Mouse (Mus musculus) neural tube, embryonic 12.5 days (tissue): ENCODE measurements around the gene Cbr2. TPM values are rescaled to one million over a fixed set of nuclear protein-coding genes. Genes with fewer than 3 reads are reported as not detected.
"Not testable (repeated sequence)": the region's sequence is repeated elsewhere in the genome, so short reads cannot be mapped to it uniquely, and the experiment has no call there.

Source experiments
- ATAC-seq: fragments of 200-750 bp; cut with Nextera tagmentation; 2 replicates; pipeline ENCODE4 v1.8.0; 2017; ENCODE audit warnings: low read depth, mild to moderate bottlenecking, moderate TSS enrichment, moderate library complexity; ENCODE audit not compliant: low FRiP score
- H3K27ac ChIP-seq: fragments of 300-500 bp; sonication (generic); 2 replicates; pipeline ENCODE4 v1.5.1; 2016
- H3K27me3 ChIP-seq: fragments of 300-500 bp; sonication (generic); replicated peaks from 2 replicates; pipeline ENCODE4 v1.6.1; 2016; ENCODE audit warnings: mild to moderate bottlenecking
- H3K36me3 ChIP-seq: fragments of 300-500 bp; sonication (generic); 2 replicates; pipeline ENCODE4 v1.6.1; 2016; ENCODE audit warnings: mild to moderate bottlenecking
- H3K4me1 ChIP-seq: fragments of 300-500 bp; sonication (generic); 2 replicates; pipeline ENCODE4 v1.6.1; 2016
- H3K4me2 ChIP-seq: fragments of 300-500 bp; sonication (generic); replicated peaks from 2 replicates; pipeline ENCODE4 v1.6.1; 2016; ENCODE audit warnings: mild to moderate bottlenecking
- H3K4me3 ChIP-seq: fragments of 300-500 bp; sonication (generic); 2 replicates; pipeline ENCODE4 v1.5.1; 2016
- H3K9ac ChIP-seq: fragments of 300-500 bp; sonication (generic); 2 replicates; pipeline ENCODE4 v1.6.1; 2016; ENCODE audit warnings: mild to moderate bottlenecking
- H3K9me3 ChIP-seq: fragments of 300-500 bp; sonication (generic); 2 replicates; pipeline ENCODE4 v1.6.1; 2016; ENCODE audit warnings: mild to moderate bottlenecking
- WGBS: fragments of 180-500 bp; shearing (Covaris S2); methylation state at CpG from one replicate; pipeline ENCODE4 v1.1.7; 2016; 5-methylcytosine and 5-hydroxymethylcytosine counted together
- polyA plus RNA-seq: library from polyadenylated mRNA; unstranded; fragments of >200 nt; fragmentation: Nextera tagmentation; extraction: Ambion mirVana; gene quantifications from 2 replicates; pipeline ENCODE4 v1.2.1, GENCODE M21; 2016

Gene Cbr2
- 0.95 and 1.6 TPM in 2 replicates for polyA plus RNA-seq

DNA sequence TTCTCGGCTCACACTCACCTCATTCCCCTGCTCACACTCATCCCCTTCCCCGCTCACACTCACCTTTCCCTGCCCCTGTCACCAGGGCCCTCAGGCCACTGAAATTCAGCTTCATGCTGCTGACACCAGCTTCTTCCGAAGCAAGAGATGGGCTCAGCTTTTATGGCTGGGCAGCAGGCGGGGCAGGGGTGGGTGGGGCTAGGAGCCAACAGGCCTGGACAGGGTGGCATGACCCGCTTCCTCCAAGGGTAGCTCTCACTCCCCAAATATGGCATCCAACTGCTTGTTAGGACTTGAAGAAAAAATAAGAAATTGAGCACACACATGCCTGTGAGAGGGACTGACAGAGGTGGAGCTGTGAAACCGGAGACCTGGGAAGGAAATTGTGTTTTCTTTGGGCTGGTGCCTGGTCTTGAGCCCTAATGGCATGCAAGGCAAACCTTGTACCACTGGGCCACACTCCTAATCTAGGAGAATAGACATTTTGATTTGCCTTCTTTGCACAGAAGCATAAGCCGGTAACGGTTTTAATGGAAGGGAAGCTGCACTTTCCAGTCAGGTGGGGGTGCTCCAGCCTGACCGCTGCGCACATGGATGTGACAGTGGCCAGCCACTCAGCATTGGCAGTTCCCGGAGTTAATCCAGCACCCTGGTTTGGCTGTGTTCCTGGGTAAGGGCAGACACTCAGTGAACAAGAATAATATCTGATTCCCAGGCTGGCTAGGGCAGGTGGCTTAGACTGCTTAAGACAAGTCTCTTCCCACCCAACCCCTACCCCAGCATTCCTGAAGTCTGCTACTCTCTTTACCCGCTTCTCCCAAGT lies at the start of gene Cbr2:
Gene Cbr2, minus strand, starts transcription at position 257 of the 823 bp plus-strand sequence.
- H3K27me3 ChIP-seq: 0 out of 2 replicates have a peak, but pooled peaks cover 5% of the 10 kb centered on the region
- no peak within 1 kb of the TSS for H3K27ac ChIP-seq
- H3K4me3 ChIP-seq: no peak within 1 kb of the TSS
- H3K4me2 ChIP-seq: no peak within 1 kb of the TSS
- H3K36me3 ChIP-seq: no peaks in the 10 kb centered on the region
- WGBS: 76% methylated on average over 12 of the region's 12 CpGs
- no peak for ATAC-seq
- H3K9ac ChIP-seq: no peak within 1 kb of the TSS
- H3K4me1 ChIP-seq: peaks cover 6% of the 10 kb centered on the region
- H3K9me3 ChIP-seq: no peaks in the 10 kb centered on the region

DNA sequence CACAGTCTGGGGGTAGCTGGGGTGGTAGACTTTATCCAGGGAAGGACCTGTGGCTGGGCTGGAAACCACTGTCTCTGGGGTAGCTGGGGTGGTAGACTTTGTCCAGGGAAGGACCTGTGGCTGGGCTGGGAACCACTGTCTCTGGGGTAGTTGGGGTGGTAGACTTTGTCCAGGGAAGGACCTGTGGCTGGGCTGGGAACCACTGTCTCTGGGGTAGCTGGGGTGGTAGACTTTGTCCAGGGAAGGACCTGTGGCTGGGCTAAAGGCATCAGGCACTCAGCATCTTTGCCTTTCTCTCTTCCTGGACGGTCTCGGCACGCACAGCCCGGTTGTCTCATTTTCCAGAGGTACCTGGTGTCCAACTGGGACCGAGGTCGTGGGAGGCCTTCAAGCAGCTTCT lies 49.4 kb upstream of the Cbr2 start:
- not testable (repeated sequence) for H3K9me3 ChIP-seq, H3K27ac ChIP-seq, H3K4me3 ChIP-seq, ATAC-seq, H3K9ac ChIP-seq, H3K4me2 ChIP-seq, H3K27me3 ChIP-seq
- WGBS: 91% methylated on average over 6 of the region's 6 CpGs
- Histone ChIP-seq H3K36me3 (peaks cover 38% of the 10 kb centered on the region), H3K4me1 (peaks cover 20% of the 10 kb centered on the region)

DNA sequence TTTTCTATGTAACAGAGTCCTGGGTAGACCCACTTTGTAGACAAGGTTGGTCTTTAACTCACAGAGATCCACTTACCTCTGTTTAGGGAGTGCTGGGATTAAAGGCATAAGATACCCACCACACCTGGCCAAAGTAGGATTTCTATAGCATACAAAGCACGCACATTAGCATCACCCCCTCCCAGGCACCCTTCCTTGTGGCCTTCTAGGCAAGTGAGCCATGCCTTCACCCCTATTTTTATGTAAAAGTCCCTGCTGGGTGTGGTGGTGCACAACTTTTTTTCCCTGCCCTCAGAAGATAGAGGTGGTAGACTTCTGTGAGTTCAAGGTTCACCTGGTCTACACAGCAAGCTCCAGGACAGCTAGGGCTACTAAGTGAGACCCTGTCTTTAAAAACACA lies 48.0 kb upstream of the Cbr2 start:
- H3K4me1 ChIP-seq: peaks cover 17% of the 10 kb centered on the region
- no peak overlapping the region for H3K4me3 ChIP-seq
- WGBS: 84% methylated on average over 1 of the region's 1 CpGs
- peaks cover 29% of the 10 kb centered on the region for H3K36me3 ChIP-seq
- peaks cover 4% of the 10 kb centered on the region; the same call in 1 of the 2 replicates for H3K27me3 ChIP-seq
- no peak for ATAC-seq
- no peak overlapping the region for H3K4me2 ChIP-seq
- H3K9me3 ChIP-seq: no peaks in the 10 kb centered on the region
- no peak overlapping the region for H3K9ac ChIP-seq
- no peak overlapping the region for H3K27ac ChIP-seq

DNA sequence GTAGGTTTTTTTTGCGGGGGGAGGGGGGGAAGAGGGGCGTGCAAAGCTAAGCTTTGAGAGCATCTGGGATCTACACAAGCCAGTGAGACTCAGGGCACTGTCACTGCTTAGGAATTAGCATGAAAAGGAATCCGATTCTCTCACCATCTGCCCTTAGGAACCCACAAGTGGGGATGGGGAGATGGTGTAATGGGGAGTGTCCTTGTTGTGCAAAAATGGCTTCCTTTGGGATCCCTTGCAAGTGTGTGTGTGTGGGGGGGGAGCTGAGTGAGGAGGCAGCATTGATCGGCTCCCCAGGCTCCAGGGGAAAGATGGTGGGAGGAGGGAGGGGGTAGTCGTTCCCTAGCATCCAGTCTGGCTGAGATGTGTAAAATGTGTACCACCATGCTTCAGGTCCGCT lies 45.2 kb upstream of the Cbr2 start:
- Histone ChIP-seq H3K9ac (no peak overlapping the region), H3K27ac (no peak overlapping the region), H3K9me3 (no peaks in the 10 kb centered on the region), H3K27me3 (no peaks in the 10 kb centered on the region), H3K4me3 (no peak overlapping the region), H3K36me3 (peaks cover 20% of the 10 kb centered on the region), H3K4me1 (peaks cover 5% of the 10 kb centered on the region; the same call in 1 of the 2 replicates), H3K4me2 (no peak overlapping the region)
- ATAC-seq: no peak
- 27% methylated on average over 6 of the region's 6 CpGs for WGBS

DNA sequence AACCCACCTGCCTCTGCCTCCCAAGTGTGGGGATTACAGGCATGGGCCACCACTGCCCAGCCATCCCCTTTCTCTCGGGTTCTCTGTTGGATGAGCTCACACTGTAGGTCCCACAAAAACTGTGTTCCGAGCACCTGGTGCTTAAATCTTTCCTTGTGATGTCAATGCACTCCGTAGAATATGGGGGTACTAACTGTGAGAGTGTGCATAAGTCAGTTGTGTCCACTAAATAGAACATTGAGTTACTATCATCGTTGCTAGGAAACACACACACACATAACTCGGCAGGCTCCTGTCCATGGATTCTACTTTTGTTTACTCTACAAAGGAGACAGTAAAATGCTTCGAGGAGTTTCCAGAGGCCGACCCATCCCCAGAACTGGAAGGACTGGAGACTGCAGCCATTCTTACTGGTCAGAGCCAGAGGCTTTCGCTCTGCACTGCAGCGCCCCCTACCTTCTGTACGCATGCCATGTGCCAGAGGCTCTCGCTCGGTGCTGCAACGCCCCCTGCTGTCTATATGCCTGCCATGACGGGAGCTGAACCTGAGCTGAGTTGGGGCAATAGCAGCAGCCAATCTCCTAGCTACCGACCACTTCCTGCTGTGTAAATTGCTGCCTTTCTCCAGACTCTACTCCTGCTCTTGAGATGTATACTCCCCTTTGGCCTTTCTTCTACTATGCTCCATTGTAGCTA lies 44.0 kb upstream of the Cbr2 start:
- H3K9me3 ChIP-seq: no peaks in the 10 kb centered on the region
- no peak overlapping the region for H3K4me2 ChIP-seq
- ATAC-seq: peak; percentile 77
- WGBS: 24% methylated on average over 15 of the region's 15 CpGs
- no peaks in the 10 kb centered on the region for H3K27me3 ChIP-seq
- peaks cover 5% of the 10 kb centered on the region; the same call in 1 of the 2 replicates for H3K4me1 ChIP-seq
- H3K27ac ChIP-seq: no peak overlapping the region
- H3K4me3 ChIP-seq: no peak overlapping the region
- peaks cover 10% of the 10 kb centered on the region for H3K36me3 ChIP-seq
- H3K9ac ChIP-seq: no peak overlapping the region

DNA sequence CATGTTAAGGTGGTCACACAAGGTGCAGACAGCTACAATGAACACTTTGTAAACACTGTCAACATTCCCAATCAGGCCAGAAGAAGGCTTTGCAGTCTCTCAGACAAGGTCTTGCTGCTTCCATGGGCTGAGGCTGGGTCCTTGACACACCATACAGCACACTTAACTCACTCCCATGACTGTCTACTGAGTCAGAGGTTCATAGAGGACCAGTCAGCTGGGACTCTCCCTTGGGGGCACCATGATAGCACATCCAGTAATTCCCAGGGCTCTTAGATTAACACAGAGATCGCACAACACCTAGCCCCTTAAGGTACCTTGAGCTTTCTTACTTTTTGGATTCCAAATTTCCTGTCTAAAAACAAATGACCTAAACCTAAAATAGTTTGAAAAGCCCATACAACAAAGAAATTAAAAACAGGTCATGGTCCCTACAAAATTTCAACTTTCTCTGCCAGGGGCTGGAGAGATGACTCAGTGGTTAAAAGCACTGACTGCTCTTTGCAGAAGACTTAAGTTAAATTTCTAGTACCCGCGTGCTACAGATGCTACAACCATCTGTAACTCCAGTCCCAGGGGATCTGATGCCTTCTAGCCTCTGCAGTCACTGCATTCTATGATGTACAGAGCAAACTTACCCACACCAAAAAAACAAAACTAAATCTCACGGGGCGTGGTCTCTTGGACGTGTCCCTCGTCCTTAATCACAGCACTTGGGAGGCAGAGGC lies 41.7 kb upstream of the Cbr2 start:
- Histone ChIP-seq H3K9ac (no peak overlapping the region), H3K27me3 (no peaks in the 10 kb centered on the region), H3K9me3 (no peaks in the 10 kb centered on the region), H3K4me3 (no peak overlapping the region), H3K27ac (no peak overlapping the region), H3K4me2 (no peak overlapping the region), H3K4me1 (peaks cover 5% of the 10 kb centered on the region; the same call in 1 of the 2 replicates), H3K36me3 (no peaks in the 10 kb centered on the region)
- no peak for ATAC-seq
- WGBS: 84% methylated on average over 7 of the region's 7 CpGs

DNA sequence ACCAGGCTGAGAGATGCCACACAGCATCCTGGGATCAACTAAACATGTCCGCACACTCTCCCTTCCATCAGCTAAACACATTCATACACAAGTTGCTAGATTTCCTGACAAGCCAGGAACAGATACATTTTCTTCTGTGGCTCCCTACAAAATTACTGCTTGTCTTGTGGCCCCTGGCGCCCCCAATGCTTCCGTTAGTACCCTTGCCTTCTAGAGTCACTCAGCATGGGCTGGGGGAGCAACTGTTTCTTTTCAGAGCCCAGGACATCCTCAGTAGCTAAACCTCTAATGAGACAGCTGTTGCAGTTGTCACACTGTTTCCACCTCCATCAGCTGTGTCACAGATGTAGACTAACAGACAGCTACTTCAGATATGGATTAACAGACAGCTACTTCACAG lies 40.8 kb upstream of the Cbr2 start:
- Histone ChIP-seq H3K9ac (no peak overlapping the region), H3K4me2 (no peak overlapping the region), H3K4me3 (no peak overlapping the region), H3K27ac (no peak overlapping the region), H3K4me1 (peaks cover 5% of the 10 kb centered on the region; the same call in 1 of the 2 replicates), H3K36me3 (no peaks in the 10 kb centered on the region), H3K27me3 (no peaks in the 10 kb centered on the region), H3K9me3 (no peaks in the 10 kb centered on the region)
- ATAC-seq: no peak
- 85% methylated on average over 3 of the region's 3 CpGs for WGBS

DNA sequence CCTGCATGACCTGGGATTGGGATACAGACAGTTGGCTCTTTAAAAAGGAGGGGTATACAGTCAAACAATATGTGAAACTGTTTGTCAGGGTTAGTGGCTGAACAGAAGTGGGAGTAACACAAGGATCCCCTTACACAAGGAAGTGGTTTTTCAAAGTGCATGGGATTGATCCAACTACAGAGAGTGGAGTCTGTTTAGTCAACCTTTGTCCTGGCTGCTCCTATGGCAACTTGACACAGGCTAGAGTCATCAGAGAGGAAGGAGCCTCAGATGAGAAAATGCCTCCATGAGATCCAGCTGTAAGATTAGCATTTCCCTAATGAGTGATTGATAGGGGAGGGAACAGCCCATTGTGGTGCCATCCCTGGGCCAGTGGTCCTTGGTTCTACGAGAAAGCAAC lies 36.3 kb upstream of the Cbr2 start:
- WGBS: 79% methylated on average over 1 of the region's 1 CpGs
- Histone ChIP-seq H3K27me3 (no peaks in the 10 kb centered on the region), H3K36me3 (no peaks in the 10 kb centered on the region), H3K4me3 (no peak overlapping the region), H3K9ac (no peak overlapping the region), H3K4me2 (no peak overlapping the region), H3K9me3 (no peaks in the 10 kb centered on the region), H3K4me1 (no peaks in the 10 kb centered on the region), H3K27ac (no peak overlapping the region)
- ATAC-seq: no peak

DNA sequence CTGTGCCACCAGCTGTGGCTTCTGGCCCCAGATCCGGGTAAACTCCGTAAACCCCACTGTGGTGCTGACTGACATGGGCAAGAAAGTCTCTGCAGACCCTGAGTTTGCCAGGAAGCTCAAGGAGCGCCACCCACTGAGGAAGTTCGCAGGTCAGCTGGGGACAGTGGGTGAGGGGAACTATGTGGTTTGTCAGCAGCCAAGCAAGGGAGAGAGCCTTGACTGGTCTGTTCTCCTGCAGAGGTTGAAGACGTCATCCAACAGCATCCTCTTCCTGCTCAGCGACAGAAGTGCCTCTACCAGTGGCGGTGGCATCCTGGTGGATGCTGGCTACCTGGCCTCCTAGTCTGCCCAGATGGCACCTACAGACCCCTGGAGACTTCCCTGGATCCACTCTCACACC lies 35.1 kb upstream of the Cbr2 start:
- H3K27ac ChIP-seq, H3K4me2 ChIP-seq, H3K9me3 ChIP-seq, H3K4me1 ChIP-seq, H3K4me3 ChIP-seq, H3K9ac ChIP-seq, ATAC-seq, H3K36me3 ChIP-seq, H3K27me3 ChIP-seq: not testable (repeated sequence)
- whole genome bisulfite sequencing: 75% methylated on average over 4 of the region's 7 CpGs

DNA sequence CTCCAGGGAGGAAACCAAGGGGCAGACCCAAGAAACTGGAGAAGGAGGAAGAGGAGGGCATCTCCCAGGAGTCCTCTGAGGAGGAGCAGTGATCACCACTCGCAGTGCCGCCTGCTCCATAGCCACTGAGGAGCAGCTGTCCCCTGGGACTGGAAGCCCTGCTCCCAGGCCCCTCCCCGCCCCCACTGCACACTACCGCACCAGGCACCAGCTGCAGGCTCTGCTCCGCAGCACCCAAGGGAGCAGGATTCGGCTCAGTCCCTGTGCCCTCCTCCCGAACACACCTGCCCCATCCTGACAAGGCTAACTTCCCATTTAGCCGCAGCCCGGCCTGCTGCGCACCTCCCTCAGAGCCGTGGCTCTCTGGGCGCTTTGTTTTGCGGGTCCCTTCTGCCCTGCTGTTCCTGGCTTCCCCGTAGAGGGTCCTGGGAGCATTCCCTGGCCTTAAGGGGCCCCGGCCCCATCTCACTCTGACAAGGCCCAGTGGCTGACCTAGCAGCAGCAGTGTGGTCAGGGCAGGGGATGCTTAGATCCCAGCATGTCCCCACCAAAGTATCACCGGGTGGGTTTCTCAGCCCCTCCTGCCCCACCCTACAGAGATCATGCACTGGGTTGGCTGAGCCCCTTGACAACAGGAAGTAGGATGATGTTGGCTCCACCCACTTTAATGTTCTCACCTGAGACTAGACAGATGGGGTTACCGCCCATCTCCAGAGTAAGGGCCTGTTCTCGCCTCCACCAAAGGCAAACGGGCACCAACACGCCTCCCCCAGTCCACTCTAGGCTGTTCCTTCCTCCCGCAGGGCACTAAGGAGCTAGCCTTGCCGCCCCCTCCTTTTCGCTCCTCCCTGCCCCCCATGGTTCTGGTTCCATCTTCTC lies 31.4 kb upstream of the Cbr2 start:
- not testable (repeated sequence) for H3K9me3 ChIP-seq, H3K4me3 ChIP-seq, H3K27ac ChIP-seq, H3K36me3 ChIP-seq, H3K27me3 ChIP-seq, H3K9ac ChIP-seq, H3K4me1 ChIP-seq
- peak; percentile 63; the same call in 1 of the 2 replicates for ATAC-seq
- peak overlapping the region; percentile 31 for H3K4me2 ChIP-seq
- WGBS: 17% methylated on average over 11 of the region's 23 CpGs

DNA sequence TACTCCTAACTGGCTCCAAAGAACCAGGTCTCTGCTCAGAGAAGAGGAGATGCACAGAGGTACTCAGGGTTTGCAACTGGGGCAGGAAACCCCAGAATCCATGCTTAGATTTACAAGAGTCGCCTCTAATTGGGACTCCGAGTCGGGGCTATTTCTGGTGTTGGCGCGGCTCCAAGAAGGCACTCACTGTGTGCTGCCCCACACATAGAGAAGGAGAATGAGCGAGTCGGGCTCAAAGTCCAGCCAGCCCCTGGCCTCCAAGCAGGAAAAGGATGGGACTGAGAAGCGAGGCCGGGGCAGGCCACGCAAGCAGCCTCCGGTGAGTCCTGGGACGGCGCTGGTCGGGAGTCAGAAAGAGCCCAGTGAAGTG lies 30.7 kb upstream of the Cbr2 start, which contains the start of gene Hmga1b:
Gene Hmga1b, plus strand, starts transcription at position 123 of the 370 bp plus-strand sequence.
- Histone ChIP-seq H3K4me2 (peak within 1 kb of the TSS; percentile 31), H3K9me3 (peaks cover 13% of the 10 kb centered on the region)
- not testable (repeated sequence) for H3K27ac ChIP-seq, H3K27me3 ChIP-seq, ATAC-seq, H3K4me1 ChIP-seq, H3K36me3 ChIP-seq, H3K4me3 ChIP-seq, H3K9ac ChIP-seq
- WGBS: 27% methylated on average over 14 of the region's 14 CpGs
